Mouse (Mus musculus): ENCODE measurements around the gene Abca8b. TPM values are rescaled to one million over a fixed set of nuclear protein-coding genes. Genes with fewer than 3 reads are reported as not detected.

The Abca8b gene
- polyA plus RNA-seq, 1 experiment from 2014 or later: 0.10 TPM

DNA sequence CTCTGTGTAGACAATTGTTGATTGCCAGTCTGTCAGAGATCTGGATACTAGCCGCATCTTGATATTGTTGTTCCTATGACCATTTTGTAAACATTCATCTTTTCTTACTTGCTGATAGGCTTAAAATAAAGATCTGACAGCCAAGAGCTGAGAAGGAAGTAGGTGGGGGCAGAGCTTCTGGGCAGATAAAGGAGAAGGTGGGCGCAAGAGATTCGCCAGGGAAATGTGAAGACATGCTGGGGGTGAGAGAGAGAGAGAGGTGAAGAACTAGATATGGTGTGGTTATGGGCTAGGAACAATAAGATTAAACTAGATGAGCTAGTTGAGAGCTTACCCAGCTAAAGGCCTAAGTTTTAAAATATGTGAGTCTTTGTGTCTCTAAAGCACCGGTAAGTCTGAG, 106.0 kb downstream of the Abca8b start:
- 96% methylated on average over 4 of the region's 4 CpGs for WGBS
- no peaks in the 10 kb centered on the region for H3K36me3 ChIP-seq
- H3K9me3 ChIP-seq: no peaks in the 10 kb centered on the region
- no peak overlapping the region for H3K27ac ChIP-seq
- DNase-seq (ENCODE audit: low spot score): no peak
- H3K27me3 ChIP-seq (ENCODE audit: insufficient read depth, poor library complexity, severe bottlenecking): no peaks in the 10 kb centered on the region
- no peak overlapping the region for H3K4me3 ChIP-seq
- no peaks in the 10 kb centered on the region for H3K4me1 ChIP-seq (replicated peaks)

DNA sequence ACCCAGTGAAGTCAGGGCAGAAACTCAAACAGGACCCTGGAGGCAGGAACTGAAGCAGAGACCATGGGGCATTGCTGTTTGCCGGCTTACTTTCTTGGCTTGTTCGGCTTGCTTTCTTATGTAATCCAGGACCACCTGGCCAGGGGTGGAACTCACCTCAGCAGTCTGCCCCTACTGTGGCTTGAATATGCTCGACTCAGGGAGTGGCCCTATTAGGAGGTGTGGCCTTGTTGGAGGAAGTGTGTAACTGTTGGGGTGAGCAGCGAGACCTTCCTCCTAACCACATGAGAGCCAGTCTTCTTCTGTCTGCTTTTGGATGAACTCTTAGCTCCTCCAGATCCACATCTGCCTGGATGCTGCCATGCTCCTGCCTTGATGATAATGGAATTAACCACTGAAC, 108.9 kb downstream of the Abca8b start:
- Histone ChIP-seq H3K27me3 (ENCODE audit: insufficient read depth, poor library complexity, severe bottlenecking) (no peaks in the 10 kb centered on the region), H3K4me1 (replicated peaks) (no peaks in the 10 kb centered on the region), H3K4me3 (no peak overlapping the region), H3K9me3 (no peaks in the 10 kb centered on the region), H3K27ac (no peak overlapping the region), H3K36me3 (no peaks in the 10 kb centered on the region)
- no peak for DNase-seq (ENCODE audit: low spot score)
- 87% methylated on average over 4 of the region's 4 CpGs for WGBS

DNA sequence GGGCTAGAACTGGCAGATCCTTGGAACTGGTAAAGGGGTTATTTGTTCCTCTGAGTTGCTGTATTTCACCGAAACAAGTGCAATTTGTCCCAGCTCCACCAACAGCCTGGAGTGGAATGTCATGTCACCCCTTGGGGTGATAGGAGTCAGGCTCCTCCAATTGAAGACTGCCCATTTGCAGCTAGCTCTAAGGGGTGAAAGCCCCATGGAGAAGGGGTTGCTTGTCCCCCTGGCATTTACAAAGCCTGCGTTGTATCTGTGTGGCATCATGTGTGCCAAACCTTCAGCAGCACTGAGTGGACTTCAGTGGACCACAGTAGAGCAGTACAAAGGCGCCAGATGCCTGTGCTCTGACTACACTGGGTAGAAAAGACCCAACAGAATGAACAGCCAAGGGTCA, 110.1 kb downstream of the Abca8b start:
- no peaks in the 10 kb centered on the region for H3K9me3 ChIP-seq

DNA sequence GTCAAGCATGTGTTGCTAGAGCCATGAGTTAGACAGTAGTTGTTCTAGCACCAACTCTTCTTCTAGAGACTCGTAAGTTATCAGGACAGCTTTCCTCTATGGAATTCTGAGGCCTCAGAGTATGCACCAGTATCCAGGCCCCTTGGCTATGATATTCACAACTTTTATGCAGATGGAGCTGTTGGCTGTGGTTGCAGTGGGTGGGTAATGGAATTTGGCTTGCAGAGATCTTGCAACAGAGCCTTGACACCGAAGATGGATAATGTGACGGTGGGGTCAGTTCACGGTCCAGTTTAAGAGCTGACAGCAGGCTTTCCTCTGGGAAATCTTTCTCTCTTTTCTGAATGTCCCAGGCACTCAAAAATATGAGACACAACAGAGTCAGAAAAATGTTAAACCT, 110.8 kb downstream of the Abca8b start:
- Histone ChIP-seq H3K9me3 (no peaks in the 10 kb centered on the region), H3K27ac (no peak overlapping the region), H3K4me3 (no peak overlapping the region), H3K4me1 (replicated peaks) (no peaks in the 10 kb centered on the region), H3K36me3 (no peaks in the 10 kb centered on the region), H3K27me3 (ENCODE audit: insufficient read depth, poor library complexity, severe bottlenecking) (no peaks in the 10 kb centered on the region)
- WGBS: 74% methylated on average over 4 of the region's 4 CpGs
- DNase-seq (ENCODE audit: low spot score): no peak

More for the DNA sequence above, 110.1 kb downstream of the Abca8b start:
- Histone ChIP-seq H3K36me3 (no peaks in the 10 kb centered on the region), H3K27ac (no peak overlapping the region), H3K27me3 (ENCODE audit: insufficient read depth, poor library complexity, severe bottlenecking) (no peaks in the 10 kb centered on the region), H3K4me1 (replicated peaks) (no peaks in the 10 kb centered on the region), H3K4me3 (no peak overlapping the region)
- no peak for DNase-seq (ENCODE audit: low spot score)
- WGBS: 94% methylated on average over 3 of the region's 3 CpGs

DNA sequence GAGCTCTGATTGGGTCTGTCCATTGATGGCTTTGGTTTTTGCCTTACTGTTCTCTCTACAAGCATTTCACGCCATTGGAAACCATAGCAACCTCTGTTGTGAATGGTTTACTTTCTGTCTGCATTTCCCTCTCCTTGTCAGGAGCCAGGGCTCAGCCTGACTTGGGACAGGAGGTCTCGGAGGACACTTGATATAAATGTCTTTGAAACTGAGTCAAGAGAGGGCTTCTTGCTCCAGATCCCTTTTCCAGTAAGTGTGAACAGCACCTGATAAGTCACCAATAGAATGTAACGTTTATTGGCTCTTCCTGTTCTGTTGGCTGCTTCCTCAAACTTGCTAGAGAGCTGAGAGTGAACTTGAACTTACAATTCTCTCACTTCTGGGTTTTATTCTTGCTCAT, 111.5 kb downstream of the Abca8b start:
- Histone ChIP-seq H3K4me1 (replicated peaks) (no peaks in the 10 kb centered on the region), H3K4me3 (no peak overlapping the region), H3K9me3 (no peaks in the 10 kb centered on the region), H3K36me3 (no peaks in the 10 kb centered on the region), H3K27ac (no peak overlapping the region), H3K27me3 (ENCODE audit: insufficient read depth, poor library complexity, severe bottlenecking) (no peaks in the 10 kb centered on the region)
- DNase-seq (ENCODE audit: low spot score): no peak
- 64% methylated on average over 3 of the region's 3 CpGs for WGBS

Other genes with a start within 250 kb of the Abca8b start
- not detected in 2 replicates for gene 1700012B07Rik, start 167.8 kb downstream of the Abca8b start, polyA plus RNA-seq (2016; fragmentation: Nextera tagmentation; extraction: Ambion mirVana)
- not detected in 2 replicates for gene Abca8a, start 100.1 kb upstream of the Abca8b start, polyA plus RNA-seq (2016; fragmentation: Nextera tagmentation; extraction: Ambion mirVana)
- 3.3 and 4.7 TPM in 2 replicates for gene Abca9, start 172.4 kb upstream of the Abca8b start, polyA plus RNA-seq (2016; fragmentation: Nextera tagmentation; extraction: Ambion mirVana)

Measured in hindbrain, embryonic 10.5 days (tissue).